Mouse (Mus musculus): ENCODE results near the gene Ift88. TPM values are rescaled to one million over a fixed set of nuclear protein-coding genes. Genes with fewer than 3 reads are reported as not detected.
"Not testable (repeated sequence)": the region's sequence is repeated elsewhere in the genome, so short reads cannot be mapped to it uniquely, and the experiment has no call there.

Ift88 gene
- polyA plus RNA-seq, 1 experiment, result 7.8 TPM

GRCm38 (mm10) chr14:57424212-57424561, 325 bp downstream of the Ift88 start:
- H3K4me3 ChIP-seq (ENCODE audit: insufficient read depth, low read length), result peak overlapping the region; percentile 68
- TF ChIP-seq CTCF (IDR thresholded peaks at IDR 0.05; ENCODE audit: low read depth, low read length) (no peak), POLR2A (IDR thresholded peaks at IDR 0.05; ENCODE audit: borderline replicate concordance, low read depth, low read length) (no peak)
- peak overlapping the region; percentile 44; the same call in 1 of the 2 replicates for H3K27ac ChIP-seq (ENCODE audit: insufficient read depth, low read depth, low read length)
- peaks cover 2% of the 10 kb centered on the region for H3K4me1 ChIP-seq (ENCODE audit: control insufficient read depth, insufficient read depth, low read length)

DNA sequence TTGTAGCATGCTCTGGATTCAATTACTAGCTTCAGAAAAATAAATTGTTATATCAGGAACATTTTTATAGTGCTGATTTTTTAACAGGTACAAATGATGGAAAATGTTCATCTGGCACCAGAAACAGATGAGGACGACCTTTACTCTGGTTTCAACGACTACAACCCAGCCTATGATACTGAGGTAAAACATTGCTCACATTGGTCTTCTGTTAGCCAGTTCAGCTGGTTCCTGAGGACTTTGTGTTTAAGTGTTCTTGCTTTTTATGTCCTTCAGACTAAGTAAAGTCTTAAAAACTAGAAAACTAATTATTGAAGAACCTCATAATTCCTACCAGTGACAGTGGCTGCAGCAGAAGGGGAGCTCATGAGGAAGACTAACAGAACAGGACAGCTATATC, 6.6 kb downstream of the Ift88 start:
- Histone ChIP-seq H3K27ac (ENCODE audit: insufficient read depth, low read depth, low read length) (no peak overlapping the region), H3K4me1 (ENCODE audit: control insufficient read depth, insufficient read depth, low read length) (no peaks in the 10 kb centered on the region), H3K4me3 (ENCODE audit: insufficient read depth, low read length) (no peak overlapping the region)
- no peak for TF ChIP-seq POLR2A (IDR thresholded peaks at IDR 0.05; ENCODE audit: borderline replicate concordance, low read depth, low read length)
- no peak for TF ChIP-seq CTCF (IDR thresholded peaks at IDR 0.05; ENCODE audit: low read depth, low read length)

DNA sequence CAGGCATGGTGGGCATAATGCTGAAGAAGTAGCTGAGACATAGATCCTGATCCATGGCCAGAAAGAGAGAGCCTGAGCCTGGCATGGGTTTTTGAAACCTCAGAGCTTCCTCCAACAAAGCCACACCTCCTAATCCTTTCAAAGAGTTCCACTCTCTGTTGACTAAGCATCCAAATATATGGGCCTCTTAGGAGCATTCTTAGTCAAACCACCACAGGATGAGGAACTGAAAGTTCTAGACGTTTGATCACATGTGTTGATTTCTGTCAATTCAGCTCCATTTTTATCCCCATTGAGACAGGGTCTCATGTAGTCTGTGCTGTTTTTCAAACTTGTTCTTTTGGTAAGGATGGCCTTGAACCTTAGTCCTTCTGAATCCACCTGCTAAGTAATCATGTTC, 28.7 kb downstream of the Ift88 start:
- no peak for TF ChIP-seq CTCF (IDR thresholded peaks at IDR 0.05; ENCODE audit: low read depth, low read length)
- no peak for TF ChIP-seq POLR2A (IDR thresholded peaks at IDR 0.05; ENCODE audit: borderline replicate concordance, low read depth, low read length)
- Histone ChIP-seq H3K4me3 (ENCODE audit: insufficient read depth, low read length) (no peak overlapping the region), H3K4me1 (ENCODE audit: control insufficient read depth, insufficient read depth, low read length) (no peaks in the 10 kb centered on the region), H3K27ac (ENCODE audit: insufficient read depth, low read depth, low read length) (no peak overlapping the region)

- peaks cover 6% of the 10 kb centered on the region for H3K4me1 ChIP-seq (ENCODE audit: control insufficient read depth, insufficient read depth, low read length)
- no peak overlapping the region for H3K27ac ChIP-seq (ENCODE audit: insufficient read depth, low read depth, low read length)
- TF ChIP-seq POLR2A (IDR thresholded peaks at IDR 0.05; ENCODE audit: borderline replicate concordance, low read depth, low read length), result no peak
- TF ChIP-seq CTCF (IDR thresholded peaks at IDR 0.05; ENCODE audit: low read depth, low read length), result no peak
- no peak overlapping the region for H3K4me3 ChIP-seq (ENCODE audit: insufficient read depth, low read length)
These were observed 36.0 kb downstream of the Ift88 start for GRCm38 (mm10) chr14:57459883-57460282.

- not testable (repeated sequence) for H3K4me1 ChIP-seq (ENCODE audit: control insufficient read depth, insufficient read depth, low read length); H3K27ac ChIP-seq (ENCODE audit: insufficient read depth, low read depth, low read length); H3K4me3 ChIP-seq (ENCODE audit: insufficient read depth, low read length)
These were observed 36.5 kb downstream of the Ift88 start for GRCm38 (mm10) chr14:57460326-57460725.

GRCm38 (mm10) chr14:57462871-57463270, 39.0 kb downstream of the Ift88 start:
- Histone ChIP-seq H3K4me1 (ENCODE audit: control insufficient read depth, insufficient read depth, low read length) (peaks cover 6% of the 10 kb centered on the region), H3K4me3 (ENCODE audit: insufficient read depth, low read length) (no peak overlapping the region), H3K27ac (ENCODE audit: insufficient read depth, low read depth, low read length) (no peak overlapping the region)
- no peak for TF ChIP-seq POLR2A (IDR thresholded peaks at IDR 0.05; ENCODE audit: borderline replicate concordance, low read depth, low read length)
- TF ChIP-seq CTCF (IDR thresholded peaks at IDR 0.05; ENCODE audit: low read depth, low read length), result no peak

DNA sequence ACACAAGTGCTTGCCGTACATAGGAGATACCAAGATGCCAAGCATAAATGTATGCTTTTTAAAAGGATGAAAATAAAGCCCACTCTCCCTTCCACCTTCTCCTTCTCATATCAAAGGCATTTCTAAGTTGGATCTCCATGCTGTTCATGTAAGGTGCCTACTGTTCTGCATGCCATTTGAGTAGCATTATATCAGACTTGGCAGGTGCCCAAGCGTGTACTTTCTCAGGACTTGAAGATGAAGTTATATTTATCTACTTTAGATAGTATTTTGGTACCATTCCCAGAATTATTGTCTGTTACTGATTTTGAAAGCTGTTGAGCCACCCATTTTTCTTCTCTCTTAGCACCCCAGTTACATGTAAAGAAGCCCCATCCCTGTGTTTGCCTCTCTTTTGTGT, 51.2 kb downstream of the Ift88 start:
- H3K4me1 ChIP-seq (ENCODE audit: control insufficient read depth, insufficient read depth, low read length), result no peaks in the 10 kb centered on the region
- H3K27ac ChIP-seq (ENCODE audit: insufficient read depth, low read depth, low read length), result no peak overlapping the region
- H3K4me3 ChIP-seq (ENCODE audit: insufficient read depth, low read length), result no peak overlapping the region
- no peak for TF ChIP-seq POLR2A (IDR thresholded peaks at IDR 0.05; ENCODE audit: borderline replicate concordance, low read depth, low read length)

GRCm38 (mm10) chr14:57482262-57482661, 58.4 kb downstream of the Ift88 start:
- TF ChIP-seq POLR2A (IDR thresholded peaks at IDR 0.05; ENCODE audit: borderline replicate concordance, low read depth, low read length), result no peak
- TF ChIP-seq CTCF (IDR thresholded peaks at IDR 0.05; ENCODE audit: low read depth, low read length), result no peak
- H3K27ac ChIP-seq (ENCODE audit: insufficient read depth, low read depth, low read length), result no peak overlapping the region
- H3K4me1 ChIP-seq (ENCODE audit: control insufficient read depth, insufficient read depth, low read length), result no peaks in the 10 kb centered on the region
- no peak overlapping the region for H3K4me3 ChIP-seq (ENCODE audit: insufficient read depth, low read length)

- no peaks in the 10 kb centered on the region for H3K4me1 ChIP-seq (ENCODE audit: control insufficient read depth, insufficient read depth, low read length)
- TF ChIP-seq POLR2A (IDR thresholded peaks at IDR 0.05; ENCODE audit: borderline replicate concordance, low read depth, low read length) (no peak), CTCF (IDR thresholded peaks at IDR 0.05; ENCODE audit: low read depth, low read length) (no peak)
- H3K27ac ChIP-seq (ENCODE audit: insufficient read depth, low read depth, low read length), result no peak overlapping the region
- no peak overlapping the region for H3K4me3 ChIP-seq (ENCODE audit: insufficient read depth, low read length)
These were observed 60.3 kb downstream of the Ift88 start for GRCm38 (mm10) chr14:57484183-57484582.

DNA sequence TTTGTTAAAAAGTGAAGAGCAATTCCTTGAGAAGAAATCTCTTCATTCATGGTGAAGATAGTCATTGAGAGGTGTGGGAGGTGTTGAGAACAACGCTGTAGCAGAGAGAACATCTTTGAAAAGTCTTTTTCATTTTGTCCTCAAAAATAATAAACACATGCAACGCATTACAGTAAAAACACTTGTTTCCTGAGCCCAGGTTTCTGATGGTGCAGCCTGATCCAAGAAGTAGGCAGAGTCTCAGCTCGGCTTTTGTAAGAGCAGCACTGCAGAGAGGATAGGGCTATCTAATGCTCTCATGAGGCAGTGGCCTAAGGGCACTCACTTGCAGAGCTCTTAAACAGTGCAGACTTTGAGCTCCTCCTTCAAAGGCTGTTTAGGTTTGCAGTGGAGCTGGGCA, 65.8 kb downstream of the Ift88 start:
- Histone ChIP-seq H3K4me3 (ENCODE audit: insufficient read depth, low read length) (no peak overlapping the region), H3K4me1 (ENCODE audit: control insufficient read depth, insufficient read depth, low read length) (no peaks in the 10 kb centered on the region), H3K27ac (ENCODE audit: insufficient read depth, low read depth, low read length) (no peak overlapping the region)
- TF ChIP-seq POLR2A (IDR thresholded peaks at IDR 0.05; ENCODE audit: borderline replicate concordance, low read depth, low read length), result no peak
- TF ChIP-seq CTCF (IDR thresholded peaks at IDR 0.05; ENCODE audit: low read depth, low read length), result no peak

DNA sequence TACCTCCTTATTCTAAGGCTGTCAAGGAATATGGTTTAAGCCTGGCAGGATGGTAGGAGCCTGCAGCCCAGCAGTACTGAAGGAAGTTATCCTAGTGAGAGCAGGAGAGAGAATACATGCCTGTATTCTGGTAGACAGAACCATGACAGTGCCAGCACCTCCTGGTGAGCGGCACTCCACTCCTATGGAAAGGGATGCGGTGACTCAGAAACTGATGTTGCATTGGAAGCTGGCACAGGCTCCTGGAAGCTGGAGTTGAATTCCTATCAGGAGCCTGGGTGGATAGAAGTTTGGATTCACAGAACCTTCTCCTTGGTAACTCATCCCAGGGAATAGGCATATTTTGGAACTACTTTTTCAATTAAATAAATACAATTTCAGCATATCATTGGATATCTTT, 70.0 kb downstream of the Ift88 start:
- Histone ChIP-seq H3K4me3 (ENCODE audit: insufficient read depth, low read length) (no peak overlapping the region), H3K4me1 (ENCODE audit: control insufficient read depth, insufficient read depth, low read length) (no peaks in the 10 kb centered on the region), H3K27ac (ENCODE audit: insufficient read depth, low read depth, low read length) (no peak overlapping the region)
- TF ChIP-seq CTCF (IDR thresholded peaks at IDR 0.05; ENCODE audit: low read depth, low read length) (no peak), POLR2A (IDR thresholded peaks at IDR 0.05; ENCODE audit: borderline replicate concordance, low read depth, low read length) (no peak)
